Mouse (Mus musculus): ENCODE data around the gene Plac1.
"Not testable (repeated sequence)": the region's sequence is repeated elsewhere in the genome, so short reads cannot be mapped to it uniquely, and the experiment has no call there.

Plac1 gene

DNA sequence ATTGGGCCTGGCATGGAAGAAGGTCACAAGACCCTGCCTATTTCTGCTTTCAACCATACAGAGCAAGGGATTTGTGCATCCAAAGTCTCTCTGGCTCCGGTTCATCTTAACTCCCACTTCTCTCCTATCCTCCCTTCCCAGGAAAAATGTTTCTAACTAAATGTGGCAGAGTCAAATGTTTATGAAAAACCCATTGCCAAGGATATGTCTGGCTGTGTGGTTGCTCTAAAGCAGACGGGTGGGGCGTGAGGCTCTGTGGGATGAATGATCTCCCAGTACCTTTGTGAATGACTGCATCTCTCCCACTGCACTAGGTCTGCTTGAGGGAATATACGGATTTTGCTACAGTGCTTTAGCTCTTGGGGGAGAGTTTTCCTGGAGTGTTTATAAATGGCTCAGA, 193.9 kb downstream of the Plac1 start:
- DNase-seq (ENCODE audit: low spot score) = no peak

DNA sequence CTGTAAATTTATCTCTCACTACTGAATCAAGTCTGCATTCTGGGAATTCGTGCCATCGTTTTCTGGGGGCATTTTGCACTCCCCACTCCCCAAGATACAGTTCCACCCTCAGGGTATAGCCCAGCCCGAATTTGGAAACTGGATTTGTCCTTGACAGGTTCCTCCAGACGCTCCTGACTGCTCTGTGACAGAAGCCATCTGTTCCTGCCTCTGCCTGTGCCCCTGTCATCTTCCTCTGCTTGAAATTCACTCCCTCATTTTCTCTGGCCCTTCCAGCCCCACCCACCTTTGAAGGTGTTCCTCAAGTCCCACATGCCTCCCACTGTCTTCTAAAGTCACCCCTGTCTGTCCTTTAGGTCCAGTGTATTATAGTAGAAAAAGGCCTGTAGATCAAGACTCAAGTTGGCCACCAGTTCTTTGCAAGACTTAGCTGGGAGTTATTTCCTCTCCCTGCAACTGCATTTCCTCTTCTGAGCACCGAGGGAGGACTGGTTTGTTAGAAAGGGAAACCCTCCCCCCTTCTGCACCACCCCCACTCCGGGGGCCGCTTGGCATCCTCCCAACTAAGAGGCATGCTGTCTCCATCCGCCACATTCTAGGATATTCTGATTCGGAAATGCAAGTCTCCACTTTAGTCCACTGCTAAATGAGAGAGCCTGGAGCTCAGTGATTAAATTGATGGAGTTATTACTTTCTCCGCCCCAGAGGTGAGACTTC, 194.6 kb downstream of the Plac1 start:
- no peak for DNase-seq (ENCODE audit: low spot score)

DNA sequence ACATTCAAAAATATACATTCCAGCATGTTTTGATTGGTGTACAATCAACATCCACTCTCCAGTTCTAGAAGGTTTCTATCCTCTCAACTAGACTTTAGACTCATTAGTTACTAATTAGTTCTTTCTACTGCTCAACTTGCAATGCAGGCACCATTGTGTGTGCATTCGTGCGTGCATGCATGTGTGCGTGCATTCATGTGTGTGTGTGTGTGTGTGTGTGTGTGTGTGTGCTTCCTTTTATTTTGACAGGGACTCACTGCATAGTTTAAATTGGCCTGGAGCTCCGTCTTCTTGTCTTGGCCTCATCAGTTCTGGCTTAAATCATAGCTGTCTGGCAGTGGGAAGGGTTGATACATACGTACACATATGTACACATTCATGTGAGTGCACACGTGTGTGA, 198.9 kb downstream of the Plac1 start:
- no peak for DNase-seq (ENCODE audit: low spot score)

DNA sequence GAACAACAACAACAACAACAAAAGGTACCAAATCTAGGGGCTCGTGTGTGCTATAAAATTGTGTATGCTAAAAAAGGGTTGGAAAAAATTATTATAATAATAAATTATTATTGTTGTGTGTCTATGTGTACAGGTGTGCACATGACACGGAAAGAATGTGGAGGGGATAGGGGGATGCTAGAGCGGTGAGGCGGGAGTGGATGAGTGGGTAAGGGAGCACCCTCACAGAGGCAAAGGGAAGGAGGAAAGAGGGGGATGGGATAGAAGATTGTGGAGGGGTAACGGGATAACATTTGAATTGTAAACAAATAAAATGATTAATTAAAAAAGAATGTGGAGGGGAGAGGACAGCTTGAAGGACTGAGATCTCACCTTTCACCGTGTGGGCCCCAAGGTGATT, 199.8 kb downstream of the Plac1 start:
- no peak for DNase-seq (ENCODE audit: low spot score)

DNA sequence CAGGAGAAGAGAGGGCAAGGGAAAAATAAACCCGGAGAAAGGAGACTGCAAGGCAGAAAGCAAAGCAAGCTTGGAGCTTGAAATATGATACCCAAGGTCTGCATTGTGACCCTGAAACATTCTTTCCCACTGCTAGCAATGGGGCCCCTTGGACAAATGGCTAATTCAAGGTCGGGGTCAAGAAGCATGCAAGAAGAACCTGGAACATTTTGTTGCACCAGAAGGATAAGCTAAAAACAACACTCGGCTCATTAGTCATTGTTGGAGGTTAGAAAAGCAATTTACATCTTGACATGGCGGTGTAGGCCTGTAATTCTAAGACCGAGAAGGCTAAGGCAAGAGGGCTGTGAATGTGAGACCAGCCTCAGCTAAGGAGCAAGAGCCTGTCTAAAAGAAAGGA, 200.3 kb downstream of the Plac1 start:
- DNase-seq (ENCODE audit: low spot score) = no peak

DNA sequence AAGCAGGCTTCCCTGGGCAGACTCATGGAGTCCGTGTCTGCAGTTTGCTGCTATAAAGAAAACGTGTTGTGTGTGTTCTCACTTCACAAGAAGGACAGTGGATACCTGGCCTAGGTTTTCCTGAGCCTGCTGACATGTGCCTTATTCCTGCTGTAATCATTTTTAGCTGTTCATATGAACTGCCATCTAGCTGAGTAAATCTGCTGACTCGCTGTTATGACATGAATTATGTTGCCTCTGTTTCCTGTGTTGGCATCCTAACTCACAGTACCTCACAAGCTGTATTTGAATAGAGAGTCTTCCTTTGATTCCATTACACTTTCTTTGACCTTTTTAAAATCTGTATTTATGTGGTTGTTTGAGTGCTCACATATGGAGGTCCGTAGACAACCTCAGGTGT, 201.7 kb downstream of the Plac1 start:
- DNase-seq (ENCODE audit: low spot score) = no peak

DNA sequence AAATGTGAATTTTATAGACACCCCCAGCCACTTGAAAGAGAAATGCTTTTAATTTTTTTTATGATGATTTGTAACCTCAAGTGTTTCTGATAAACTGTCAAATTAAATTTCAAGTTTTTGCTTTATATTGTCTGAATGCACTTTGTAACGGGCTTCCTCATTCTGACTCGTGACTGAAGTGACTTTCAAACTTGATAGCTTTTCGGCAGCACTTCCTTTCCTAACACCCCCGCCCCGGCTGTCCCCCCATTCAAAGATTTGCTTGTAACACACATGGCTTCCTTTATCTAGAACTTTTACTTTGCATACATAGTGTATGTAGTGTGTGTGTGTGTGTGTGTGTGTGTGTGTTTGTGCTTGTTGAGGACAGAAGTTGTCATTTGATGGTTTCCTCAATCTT, 210.4 kb downstream of the Plac1 start:
- DNase-seq (ENCODE audit: low spot score) = no peak

DNA sequence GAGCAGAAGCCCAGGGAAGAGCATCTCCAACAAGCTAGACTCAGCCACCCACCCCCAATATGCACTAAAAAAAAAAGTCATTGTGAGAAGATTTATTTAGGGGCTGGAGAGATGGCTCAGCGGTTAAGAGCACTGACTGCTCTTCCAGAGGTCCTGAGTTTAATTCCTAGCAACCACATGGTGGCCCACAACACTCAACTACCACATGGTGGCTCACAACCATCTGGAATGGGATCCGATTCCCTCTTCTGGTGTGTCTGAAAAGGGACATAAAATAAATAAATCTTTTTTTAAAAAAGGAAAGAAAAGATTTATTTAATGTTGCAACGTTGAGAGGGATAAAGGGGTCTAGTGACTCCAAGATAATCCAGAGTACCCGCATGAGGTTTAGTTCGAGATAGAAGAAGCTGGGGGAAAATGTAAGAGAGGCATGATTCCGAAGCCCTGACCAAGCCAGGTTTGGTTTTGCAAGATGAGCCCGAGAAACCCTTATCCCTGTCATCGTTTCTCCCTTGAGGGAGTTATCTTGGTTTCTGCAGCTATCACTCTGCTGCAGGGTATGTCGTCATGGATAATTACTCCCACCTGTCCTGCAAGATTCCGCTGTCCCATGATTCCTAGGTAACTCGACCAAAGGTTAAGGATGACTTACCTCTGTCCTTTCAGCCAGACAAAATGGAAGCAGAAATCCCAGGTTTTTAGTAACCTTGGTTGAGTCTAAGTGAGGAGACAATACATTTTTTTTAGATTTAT, 214.3 kb downstream of the Plac1 start:
- DNase-seq (ENCODE audit: low spot score) = no peak

DNA sequence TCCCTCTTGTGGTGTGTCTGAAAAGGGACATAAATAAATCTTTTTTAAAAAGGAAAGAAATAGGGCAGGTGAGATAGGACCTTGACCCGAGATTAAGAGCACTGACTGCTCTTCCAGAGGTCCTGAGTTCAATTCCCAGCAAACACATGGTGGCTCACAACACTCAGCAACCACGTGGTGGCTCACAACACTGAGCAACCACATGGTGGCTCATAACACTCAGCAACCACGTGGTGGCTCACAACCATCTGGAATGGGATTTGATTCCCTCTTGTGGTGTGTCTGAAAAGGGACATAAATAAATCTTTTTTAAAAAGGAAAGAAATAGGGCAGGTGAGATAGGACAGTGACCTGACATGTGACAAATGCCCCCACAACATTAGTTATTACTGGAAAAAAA, 215.6 kb downstream of the Plac1 start:
- not testable (repeated sequence) for DNase-seq (ENCODE audit: low spot score)

DNA sequence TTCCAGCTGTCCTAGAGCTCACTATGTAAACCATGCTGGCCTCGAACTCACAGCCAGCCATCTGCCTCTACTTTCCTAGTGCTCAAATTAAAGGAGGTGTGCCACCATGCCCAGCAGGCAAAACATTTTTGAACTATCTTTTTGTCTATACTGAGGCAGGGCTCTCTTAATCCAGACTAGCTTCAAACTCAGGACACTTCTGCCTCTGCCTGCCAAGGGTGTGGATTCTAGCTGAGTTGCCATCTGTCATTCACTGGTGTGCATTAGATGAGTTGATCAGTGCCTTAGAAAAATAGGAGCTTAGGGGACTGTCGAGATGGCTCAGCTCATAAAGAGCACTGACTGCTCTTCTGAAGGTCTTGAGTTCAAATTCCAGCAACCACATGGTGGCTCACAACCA, 216.9 kb downstream of the Plac1 start:
- no peak for DNase-seq (ENCODE audit: low spot score)

All from layer of hippocampus, adult 11-12 months (tissue).